Mouse (Mus musculus) embryonic facial prominence, embryonic 13.5 days (tissue): Measurements from ENCODE around the gene Gfm2. TPM values are rescaled to one million over a fixed set of nuclear protein-coding genes. Genes with fewer than 3 reads are reported as not detected.

Source experiments
- ATAC-seq: fragments of 200-750 bp; cut with Nextera tagmentation; 2 replicates; pipeline ENCODE4 v1.8.0; 2017; ENCODE audit warnings: low read depth; ENCODE audit not compliant: insufficient number of reproducible peaks, insufficient read depth, low FRiP score, low TSS enrichment
- H3K27ac ChIP-seq: fragments of 300-500 bp; sonication (generic); 2 replicates; pipeline ENCODE4 v1.5.1; 2015; ENCODE audit warnings: moderate library complexity, mild to moderate bottlenecking, inconsistent platforms
- H3K27me3 ChIP-seq: fragments of 300-500 bp; sonication (generic); 2 replicates; pipeline ENCODE4 v1.6.1; 2015; ENCODE audit warnings: mild to moderate bottlenecking, inconsistent platforms
- H3K36me3 ChIP-seq: fragments of 300-500 bp; sonication (generic); 2 replicates; pipeline ENCODE4 v1.6.1; 2015; ENCODE audit warnings: mild to moderate bottlenecking, inconsistent platforms
- H3K4me1 ChIP-seq: fragments of 300-500 bp; sonication (generic); 2 replicates; pipeline ENCODE4 v1.6.1; 2015; ENCODE audit warnings: inconsistent platforms
- H3K4me2 ChIP-seq: fragments of 300-500 bp; sonication (generic); 2 replicates; pipeline ENCODE4 v1.6.1; 2015; ENCODE audit warnings: moderate library complexity, mild to moderate bottlenecking, inconsistent platforms
- H3K4me3 ChIP-seq: fragments of 300-500 bp; sonication (generic); 2 replicates; pipeline ENCODE4 v1.5.1; 2015; ENCODE audit warnings: mild to moderate bottlenecking, inconsistent platforms
- H3K9ac ChIP-seq: fragments of 300-500 bp; sonication (generic); 2 replicates; pipeline ENCODE4 v1.6.1; 2015; ENCODE audit warnings: mild to moderate bottlenecking, inconsistent platforms
- H3K9me3 ChIP-seq: fragments of 300-500 bp; sonication (generic); 2 replicates; pipeline ENCODE4 v1.6.1; 2016; ENCODE audit warnings: inconsistent platforms
- WGBS: fragments of 180-500 bp; shearing (Covaris S2); methylation state at CpG from one replicate; pipeline ENCODE4 v1.1.7; 2015; ENCODE audit warnings: mixed read lengths; 5-methylcytosine and 5-hydroxymethylcytosine counted together
- polyA plus RNA-seq: library from polyadenylated mRNA; unstranded; fragments of >200 nt; fragmentation: Nextera tagmentation; extraction: Ambion mirVana; gene quantifications from 2 replicates; pipeline ENCODE4 v1.2.1, GENCODE M21; 2015

Gfm2 gene
- polyA plus RNA-seq, 1 experiment from 2014 or later = 38.0 TPM

DNA sequence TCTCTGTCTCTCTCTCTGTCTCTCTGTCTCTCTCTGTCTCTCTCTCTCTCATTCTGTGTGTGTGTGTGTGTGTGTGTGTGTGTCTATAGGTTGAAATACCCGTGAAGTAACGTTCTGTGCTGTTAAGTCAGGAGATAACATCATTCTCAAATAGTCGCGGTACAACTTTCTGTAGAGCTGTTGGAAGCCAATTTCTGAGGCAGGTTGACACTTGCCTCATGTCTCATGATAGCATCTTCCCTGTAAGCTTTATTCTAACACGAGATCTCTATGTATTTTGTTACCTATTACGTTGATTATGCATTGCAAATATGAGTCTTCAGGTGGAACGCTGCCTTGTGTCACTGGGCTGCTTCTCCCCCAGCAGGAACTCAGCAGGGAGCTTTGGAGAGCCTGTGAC, 4.6 kb downstream of the Gfm2 start:
- H3K36me3 ChIP-seq = peaks cover 28% of the 10 kb centered on the region
- ATAC-seq = no peak
- no peak overlapping the region for H3K9ac ChIP-seq
- WGBS = 78% methylated on average over 7 of the region's 7 CpGs
- H3K27ac ChIP-seq = no peak overlapping the region
- H3K4me1 ChIP-seq = peaks cover 8% of the 10 kb centered on the region
- H3K4me2 ChIP-seq = no peak overlapping the region
- H3K27me3 ChIP-seq = no peaks in the 10 kb centered on the region
- H3K9me3 ChIP-seq = no peaks in the 10 kb centered on the region
- no peak overlapping the region for H3K4me3 ChIP-seq

DNA sequence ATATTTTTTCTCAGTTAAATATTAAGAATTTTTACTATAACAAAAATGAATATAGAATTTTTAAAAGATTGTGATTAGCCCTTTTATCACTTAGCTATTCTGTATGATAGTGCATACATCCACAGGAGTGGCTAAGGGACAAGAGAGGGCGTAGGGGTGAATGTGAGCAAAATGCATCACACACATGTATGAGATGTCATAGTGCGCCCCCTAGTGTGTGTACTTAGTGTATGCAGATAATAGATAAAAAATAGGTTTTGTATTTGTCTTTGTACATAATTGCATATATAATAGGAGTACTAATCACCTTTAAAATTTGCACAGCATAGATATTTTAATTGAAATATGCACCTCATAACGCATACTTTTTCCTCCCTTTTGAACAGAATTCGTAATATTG, 8.1 kb downstream of the Gfm2 start:
- 57% methylated on average over 4 of the region's 4 CpGs for WGBS
- no peak overlapping the region for H3K4me2 ChIP-seq
- H3K9me3 ChIP-seq = no peaks in the 10 kb centered on the region
- no peak for ATAC-seq
- no peaks in the 10 kb centered on the region for H3K27me3 ChIP-seq
- no peak overlapping the region for H3K9ac ChIP-seq
- H3K27ac ChIP-seq = no peak overlapping the region
- H3K4me1 ChIP-seq = no peaks in the 10 kb centered on the region
- H3K4me3 ChIP-seq = no peak overlapping the region
- peaks cover 57% of the 10 kb centered on the region for H3K36me3 ChIP-seq

DNA sequence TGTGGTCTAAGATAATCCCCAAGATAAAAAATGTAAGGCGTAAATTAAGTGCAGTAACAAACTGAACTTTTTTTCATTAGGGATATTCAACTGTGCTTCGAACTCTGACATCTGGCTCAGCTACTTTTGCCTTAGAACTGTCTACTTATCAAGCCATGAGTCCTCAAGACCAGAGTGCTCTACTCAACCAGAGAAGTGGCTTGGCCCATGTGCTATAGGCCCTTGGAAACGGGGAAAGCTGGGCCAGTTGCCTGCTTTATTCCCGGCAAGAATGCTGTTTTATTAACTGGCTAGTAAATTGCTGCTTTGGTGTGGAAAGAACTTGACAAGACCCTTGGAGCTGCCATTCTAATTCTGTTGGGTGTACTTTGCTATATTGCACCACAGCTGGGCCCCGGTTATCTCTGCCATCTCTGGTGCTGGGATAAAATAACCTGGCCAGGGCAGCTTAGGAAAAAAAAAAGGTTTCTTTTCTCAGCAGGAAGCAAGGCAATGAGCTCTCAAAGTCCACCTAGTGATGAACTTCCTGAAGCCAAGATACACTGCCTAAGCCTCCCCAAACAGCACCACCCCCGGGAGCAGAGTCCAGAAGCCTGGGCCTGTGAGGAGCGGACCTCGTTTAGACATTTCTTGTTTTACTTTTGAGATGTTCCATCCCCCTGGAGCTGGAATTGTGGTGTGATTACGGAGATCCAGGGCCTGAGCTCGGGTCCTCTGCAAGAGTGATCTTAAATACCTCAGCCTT, 38.0 kb downstream of the Gfm2 start:
- no peaks in the 10 kb centered on the region for H3K27me3 ChIP-seq
- H3K4me1 ChIP-seq = no peaks in the 10 kb centered on the region
- peaks cover 90% of the 10 kb centered on the region for H3K36me3 ChIP-seq
- no peak overlapping the region for H3K4me2 ChIP-seq
- WGBS = 88% methylated on average over 10 of the region's 10 CpGs
- H3K27ac ChIP-seq = no peak overlapping the region
- H3K4me3 ChIP-seq = no peak overlapping the region
- ATAC-seq = no peak
- H3K9ac ChIP-seq = no peak overlapping the region
- H3K9me3 ChIP-seq = no peaks in the 10 kb centered on the region

GRCm38 (mm10) chr13:97176731-97177130, 39.0 kb downstream of the Gfm2 start:
- H3K36me3 ChIP-seq = peaks cover 86% of the 10 kb centered on the region
- 93% methylated on average over 5 of the region's 5 CpGs for WGBS

GRCm38 (mm10) chr13:97178943-97179342, 41.2 kb downstream of the Gfm2 start:
- ATAC-seq = no peak
- peaks cover 72% of the 10 kb centered on the region for H3K36me3 ChIP-seq
- no peaks in the 10 kb centered on the region for H3K27me3 ChIP-seq
- 79% methylated on average over 7 of the region's 7 CpGs for WGBS
- H3K4me3 ChIP-seq = no peak overlapping the region
- no peak overlapping the region for H3K27ac ChIP-seq
- H3K9me3 ChIP-seq = no peaks in the 10 kb centered on the region
- no peak overlapping the region for H3K4me2 ChIP-seq
- no peak overlapping the region for H3K9ac ChIP-seq
- H3K4me1 ChIP-seq = no peaks in the 10 kb centered on the region

More at GRCm38 (mm10) chr13:97176731-97177130, 39.0 kb downstream of the Gfm2 start:
- Histone ChIP-seq H3K4me2 (no peak overlapping the region), H3K9ac (no peak overlapping the region), H3K4me3 (no peak overlapping the region), H3K27me3 (no peaks in the 10 kb centered on the region), H3K27ac (no peak overlapping the region), H3K9me3 (no peaks in the 10 kb centered on the region), H3K4me1 (no peaks in the 10 kb centered on the region)
- ATAC-seq = no peak

- 80% methylated on average over 6 of the region's 6 CpGs for whole genome bisulfite sequencing
- Histone ChIP-seq H3K27ac (no peak overlapping the region), H3K9me3 (no peaks in the 10 kb centered on the region), H3K36me3 (peaks cover 63% of the 10 kb centered on the region), H3K9ac (no peak overlapping the region), H3K4me1 (no peaks in the 10 kb centered on the region), H3K27me3 (no peaks in the 10 kb centered on the region), H3K4me3 (no peak overlapping the region), H3K4me2 (no peak overlapping the region)
- ATAC-seq = no peak
Measured at GRCm38 (mm10) chr13:97180113-97180828, 42.5 kb downstream of the Gfm2 start.

DNA sequence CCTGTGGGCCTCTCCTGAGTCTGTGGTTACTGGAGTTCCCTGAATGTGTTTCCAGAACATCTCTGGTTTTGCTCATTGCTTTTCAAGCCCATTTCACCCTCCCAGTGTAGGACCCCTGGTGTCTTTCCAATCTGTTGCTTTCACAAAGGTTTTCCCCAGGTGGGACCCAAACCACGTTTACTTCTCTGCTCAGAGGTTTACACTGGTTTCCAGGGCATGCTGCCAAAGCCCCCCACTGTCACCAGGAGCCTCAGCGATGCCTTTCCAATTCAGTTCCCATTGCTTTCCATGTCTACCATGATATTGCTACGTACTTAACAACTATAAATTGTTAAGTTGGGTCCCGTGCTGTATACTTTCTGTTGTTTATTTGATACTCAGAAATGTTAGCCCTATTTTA, 45.1 kb downstream of the Gfm2 start:
- Histone ChIP-seq H3K27ac (no peak overlapping the region), H3K4me3 (no peak overlapping the region), H3K4me2 (no peak overlapping the region), H3K9ac (no peak overlapping the region), H3K4me1 (no peaks in the 10 kb centered on the region), H3K27me3 (no peaks in the 10 kb centered on the region), H3K36me3 (peaks cover 44% of the 10 kb centered on the region), H3K9me3 (no peaks in the 10 kb centered on the region)
- WGBS = 74% methylated on average over 4 of the region's 4 CpGs
- no peak for ATAC-seq

- Histone ChIP-seq H3K9me3 (no peaks in the 10 kb centered on the region), H3K36me3 (peaks cover 31% of the 10 kb centered on the region), H3K4me3 (no peak overlapping the region), H3K9ac (no peak overlapping the region), H3K27me3 (no peaks in the 10 kb centered on the region), H3K4me1 (no peaks in the 10 kb centered on the region), H3K27ac (no peak overlapping the region), H3K4me2 (no peak overlapping the region)
- WGBS = 97% methylated on average over 2 of the region's 2 CpGs
- no peak for ATAC-seq
Measured at GRCm38 (mm10) chr13:97184168-97184567, 46.4 kb downstream of the Gfm2 start.

GRCm38 (mm10) chr13:97184656-97185055, 46.9 kb downstream of the Gfm2 start:
- WGBS = 71% methylated on average over 5 of the region's 5 CpGs
- Histone ChIP-seq H3K9me3 (no peaks in the 10 kb centered on the region), H3K9ac (no peak overlapping the region), H3K36me3 (peaks cover 26% of the 10 kb centered on the region), H3K4me2 (no peak overlapping the region), H3K4me3 (no peak overlapping the region), H3K4me1 (no peaks in the 10 kb centered on the region), H3K27ac (no peak overlapping the region), H3K27me3 (no peaks in the 10 kb centered on the region)
- ATAC-seq = no peak

DNA sequence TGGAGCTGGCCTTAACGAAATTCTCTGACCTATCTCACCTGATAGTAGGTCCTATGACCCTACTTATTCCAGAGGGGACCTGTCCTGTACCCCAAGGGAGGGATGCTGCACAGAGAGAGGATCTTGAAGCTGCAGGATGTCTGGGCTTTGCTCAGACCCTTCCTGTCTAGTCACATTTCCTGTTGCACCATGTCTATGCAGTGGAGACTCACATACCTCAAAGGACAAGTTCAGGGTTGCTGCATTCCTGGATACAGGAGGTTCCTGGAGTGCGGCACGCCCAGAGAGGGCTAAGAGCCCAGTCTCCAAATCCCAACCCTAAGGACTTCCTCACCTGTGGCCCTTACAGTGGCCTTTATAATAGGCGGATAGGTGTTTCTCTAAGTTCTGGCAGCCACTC, 48.6 kb downstream of the Gfm2 start:
- no peak overlapping the region for H3K27ac ChIP-seq
- WGBS = 78% methylated on average over 4 of the region's 4 CpGs
- no peaks in the 10 kb centered on the region for H3K4me1 ChIP-seq

GRCm38 (mm10) chr13:97187693-97188092, 50.0 kb downstream of the Gfm2 start:
- H3K27ac ChIP-seq = no peak overlapping the region
- ATAC-seq = no peak
- H3K9me3 ChIP-seq = no peaks in the 10 kb centered on the region
- no peak overlapping the region for H3K4me2 ChIP-seq
- H3K27me3 ChIP-seq = no peaks in the 10 kb centered on the region
- no peak overlapping the region for H3K4me3 ChIP-seq
- 79% methylated on average over 5 of the region's 5 CpGs for WGBS
- H3K9ac ChIP-seq = no peak overlapping the region
- no peaks in the 10 kb centered on the region for H3K4me1 ChIP-seq
- H3K36me3 ChIP-seq = peaks cover 12% of the 10 kb centered on the region

More for the DNA sequence above, 48.6 kb downstream of the Gfm2 start:
- peaks cover 14% of the 10 kb centered on the region for H3K36me3 ChIP-seq
- no peaks in the 10 kb centered on the region for H3K27me3 ChIP-seq
- no peaks in the 10 kb centered on the region for H3K9me3 ChIP-seq
- no peak overlapping the region for H3K4me2 ChIP-seq
- ATAC-seq = no peak
- no peak overlapping the region for H3K4me3 ChIP-seq
- H3K9ac ChIP-seq = no peak overlapping the region

DNA sequence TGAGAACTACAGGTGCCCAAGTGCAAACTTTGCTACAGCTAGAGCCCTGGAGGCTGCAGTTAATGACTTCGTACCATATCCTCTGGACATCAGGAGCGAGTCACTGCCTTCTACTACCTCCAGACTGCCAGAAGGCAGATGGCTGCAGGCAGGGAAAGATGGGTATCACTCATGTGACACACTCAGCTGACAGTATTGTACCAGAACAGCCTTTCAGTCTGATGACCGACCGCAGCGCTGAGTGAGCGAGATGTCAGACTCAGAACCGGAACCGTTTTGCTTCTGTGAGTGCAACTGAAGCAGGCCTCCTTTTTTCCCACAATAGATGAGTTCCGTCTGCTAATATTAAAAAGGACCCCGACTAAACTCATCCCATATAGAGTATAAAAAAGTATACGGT, 54.9 kb downstream of the Gfm2 start:
- 85% methylated on average over 11 of the region's 11 CpGs for WGBS

More for the DNA sequence above, 54.9 kb downstream of the Gfm2 start:
- H3K4me1 ChIP-seq = peaks cover 6% of the 10 kb centered on the region; the same call in 1 of the 2 replicates
- ATAC-seq = no peak
- H3K9ac ChIP-seq = no peak overlapping the region
- H3K4me3 ChIP-seq = no peak overlapping the region
- no peak overlapping the region for H3K27ac ChIP-seq
- H3K4me2 ChIP-seq = no peak overlapping the region
- H3K27me3 ChIP-seq = no peaks in the 10 kb centered on the region
- no peaks in the 10 kb centered on the region for H3K36me3 ChIP-seq
- no peaks in the 10 kb centered on the region for H3K9me3 ChIP-seq
